Mouse (Mus musculus): ENCODE measurements around the gene Pex11g. TPM values are rescaled to one million over a fixed set of nuclear protein-coding genes. Genes with fewer than 3 reads are reported as not detected.

The Pex11g gene
- 7.6 TPM for polyA plus RNA-seq (2015; fragmentation: Illumina TruSeq; extraction: RNeasy Lipid Tissue Mini Kit (QIAGEN cat#74804); ENCODE audit: insufficient read depth, low read depth, low replicate concordance)

GRCm38 (mm10) chr8:3467006-3467885 is at the start of gene Pex11g:
Gene Pex11g (minus strand): TSS chr8:3467680.

GRCm38 (mm10) chr8:3515260-3515671 is 47.8 kb upstream of the Pex11g start, which contains the start of gene Pnpla6:
Gene Pnpla6 (plus strand): TSS chr8:3515384.

GRCm38 (mm10) chr8:3500235-3501090 is 33.0 kb upstream of the Pex11g start, which contains the start of gene Mcoln1:
Gene Mcoln1 (plus strand): TSS chr8:3500457.

GRCm38 (mm10) chr8:3492901-3493844 is 25.7 kb upstream of the Pex11g start, which contains the start of gene Zfp358:
Gene Zfp358 (plus strand): TSS chr8:3493138.

GRCm38 (mm10) chr8:3470562-3470961 is 3.1 kb upstream of the Pex11g start, which contains the start of gene Tex45:
Gene Tex45 (plus strand): TSS chr8:3470862.

Other genes starting within 250 kb of the Pex11g start
- 8.9 TPM for gene Insr, start 188.1 kb downstream of the Pex11g start, polyA plus RNA-seq (2015; fragmentation: Illumina TruSeq; extraction: RNeasy Lipid Tissue Mini Kit (QIAGEN cat#74804); ENCODE audit: insufficient read depth, low read depth, low replicate concordance)
- gene A430078G23Rik, start 114.3 kb downstream of the Pex11g start, polyA plus RNA-seq (2015; fragmentation: Illumina TruSeq; extraction: RNeasy Lipid Tissue Mini Kit (QIAGEN cat#74804); ENCODE audit: insufficient read depth, low read depth, low replicate concordance) = not detected
- 7.0 TPM for gene Arhgef18, start 74.7 kb downstream of the Pex11g start, polyA plus RNA-seq (2015; fragmentation: Illumina TruSeq; extraction: RNeasy Lipid Tissue Mini Kit (QIAGEN cat#74804); ENCODE audit: insufficient read depth, low read depth, low replicate concordance)
- gene Tex45, start 3.2 kb upstream of the Pex11g start, polyA plus RNA-seq (2015; fragmentation: Illumina TruSeq; extraction: RNeasy Lipid Tissue Mini Kit (QIAGEN cat#74804); ENCODE audit: insufficient read depth, low read depth, low replicate concordance) = not detected
- 4.5 TPM for gene Zfp358, start 25.5 kb upstream of the Pex11g start, polyA plus RNA-seq (2015; fragmentation: Illumina TruSeq; extraction: RNeasy Lipid Tissue Mini Kit (QIAGEN cat#74804); ENCODE audit: insufficient read depth, low read depth, low replicate concordance)
- gene Mcoln1, start 32.8 kb upstream of the Pex11g start, polyA plus RNA-seq (2015; fragmentation: Illumina TruSeq; extraction: RNeasy Lipid Tissue Mini Kit (QIAGEN cat#74804); ENCODE audit: insufficient read depth, low read depth, low replicate concordance) = 19.2 TPM
- 17.7 TPM for gene Pnpla6, start 47.7 kb upstream of the Pex11g start, polyA plus RNA-seq (2015; fragmentation: Illumina TruSeq; extraction: RNeasy Lipid Tissue Mini Kit (QIAGEN cat#74804); ENCODE audit: insufficient read depth, low read depth, low replicate concordance)
- not detected for gene C330021F23Rik, start 100.3 kb upstream of the Pex11g start, polyA plus RNA-seq (2015; fragmentation: Illumina TruSeq; extraction: RNeasy Lipid Tissue Mini Kit (QIAGEN cat#74804); ENCODE audit: insufficient read depth, low read depth, low replicate concordance)
- gene Camsap3, start 119.6 kb upstream of the Pex11g start, polyA plus RNA-seq (2015; fragmentation: Illumina TruSeq; extraction: RNeasy Lipid Tissue Mini Kit (QIAGEN cat#74804); ENCODE audit: insufficient read depth, low read depth, low replicate concordance) = 25.9 TPM
- 8.2 TPM for gene Xab2, start 153.6 kb upstream of the Pex11g start, polyA plus RNA-seq (2015; fragmentation: Illumina TruSeq; extraction: RNeasy Lipid Tissue Mini Kit (QIAGEN cat#74804); ENCODE audit: insufficient read depth, low read depth, low replicate concordance)
- 18.4 TPM for gene Pet100, start 153.9 kb upstream of the Pex11g start, polyA plus RNA-seq (2015; fragmentation: Illumina TruSeq; extraction: RNeasy Lipid Tissue Mini Kit (QIAGEN cat#74804); ENCODE audit: insufficient read depth, low read depth, low replicate concordance)
- not detected for gene Pcp2, start 157.9 kb upstream of the Pex11g start, polyA plus RNA-seq (2015; fragmentation: Illumina TruSeq; extraction: RNeasy Lipid Tissue Mini Kit (QIAGEN cat#74804); ENCODE audit: insufficient read depth, low read depth, low replicate concordance)
- gene Stxbp2, start 163.3 kb upstream of the Pex11g start, polyA plus RNA-seq (2015; fragmentation: Illumina TruSeq; extraction: RNeasy Lipid Tissue Mini Kit (QIAGEN cat#74804); ENCODE audit: insufficient read depth, low read depth, low replicate concordance) = 86.7 TPM
- 15.3 TPM for gene Retn, start 188.1 kb upstream of the Pex11g start, polyA plus RNA-seq (2015; fragmentation: Illumina TruSeq; extraction: RNeasy Lipid Tissue Mini Kit (QIAGEN cat#74804); ENCODE audit: insufficient read depth, low read depth, low replicate concordance)
- gene Mcemp1, start 198.1 kb upstream of the Pex11g start, polyA plus RNA-seq (2015; fragmentation: Illumina TruSeq; extraction: RNeasy Lipid Tissue Mini Kit (QIAGEN cat#74804); ENCODE audit: insufficient read depth, low read depth, low replicate concordance) = not detected
- 4.2 TPM for gene Fcor, start 204.7 kb upstream of the Pex11g start, polyA plus RNA-seq (2015; fragmentation: Illumina TruSeq; extraction: RNeasy Lipid Tissue Mini Kit (QIAGEN cat#74804); ENCODE audit: insufficient read depth, low read depth, low replicate concordance)
- 4.5 TPM for gene Trappc5, start 208.6 kb upstream of the Pex11g start, polyA plus RNA-seq (2015; fragmentation: Illumina TruSeq; extraction: RNeasy Lipid Tissue Mini Kit (QIAGEN cat#74804); ENCODE audit: insufficient read depth, low read depth, low replicate concordance)
- gene Fcer2a, start 226.5 kb upstream of the Pex11g start, polyA plus RNA-seq (2015; fragmentation: Illumina TruSeq; extraction: RNeasy Lipid Tissue Mini Kit (QIAGEN cat#74804); ENCODE audit: insufficient read depth, low read depth, low replicate concordance) = not detected